Mouse (Mus musculus) heart, embryonic 11.5 days (tissue): ENCODE data around the gene Tmem232. TPM values are rescaled to one million over a fixed set of nuclear protein-coding genes. Genes with fewer than 3 reads are reported as not detected.

Source experiments
- ATAC-seq: fragments of 200-750 bp; cut with Nextera tagmentation; replicated peaks from 2 replicates; pipeline ENCODE4 v1.8.0; 2017; ENCODE audit warnings: moderate library complexity; ENCODE audit not compliant: insufficient number of reproducible peaks, low FRiP score, low TSS enrichment
- H3K27ac ChIP-seq: fragments of 300-500 bp; sonication (generic); 2 replicates; pipeline ENCODE4 v1.5.1; 2014; ENCODE audit warnings: mild to moderate bottlenecking, low read depth, low read length
- H3K27me3 ChIP-seq: fragments of 300-500 bp; sonication (generic); 2 replicates; pipeline ENCODE4 v1.6.1; 2014; ENCODE audit warnings: mild to moderate bottlenecking, low read length, mixed read lengths; ENCODE audit not compliant: control insufficient read depth, insufficient read depth
- H3K36me3 ChIP-seq: fragments of 300-500 bp; sonication (generic); 2 replicates; pipeline ENCODE4 v1.6.1; 2014; ENCODE audit warnings: mild to moderate bottlenecking, low read length, moderate library complexity, mixed read lengths; ENCODE audit not compliant: control insufficient read depth, insufficient read depth
- H3K4me1 ChIP-seq: fragments of 300-500 bp; sonication (generic); 2 replicates; pipeline ENCODE4 v1.6.1; 2014; ENCODE audit warnings: low read length; ENCODE audit not compliant: control insufficient read depth, insufficient read depth
- H3K4me2 ChIP-seq: fragments of 300-500 bp; sonication (generic); 2 replicates; pipeline ENCODE4 v1.6.1; 2014; ENCODE audit warnings: mild to moderate bottlenecking, moderate library complexity
- H3K4me3 ChIP-seq: fragments of 300-500 bp; sonication (generic); 2 replicates; pipeline ENCODE4 v1.5.1; 2014; ENCODE audit warnings: low read depth, low read length
- H3K9ac ChIP-seq: fragments of 300-500 bp; sonication (generic); 2 replicates; pipeline ENCODE4 v1.6.1; 2014; ENCODE audit warnings: mild to moderate bottlenecking, low read depth, low read length, moderate library complexity
- H3K9me3 ChIP-seq: fragments of 300-500 bp; sonication (generic); replicated peaks from 2 replicates; pipeline ENCODE4 v1.6.1; 2016; ENCODE audit warnings: low read length; ENCODE audit not compliant: control insufficient read depth
- WGBS: fragments of 180-500 bp; shearing (Covaris S2); extraction: QIAGEN DNeasy Blood & Tissue Kit; methylation state at CpG from one replicate; pipeline ENCODE4 v1.1.7; 2014; ENCODE audit not compliant: insufficient replicate concordance; 5-methylcytosine and 5-hydroxymethylcytosine counted together
- polyA plus RNA-seq: library from polyadenylated mRNA; unstranded; fragments of >200 nt; fragmentation: Nextera tagmentation; extraction: Ambion mirVana; gene quantifications from 2 replicates; pipeline ENCODE4 v1.2.1, GENCODE M21; 2014

Tmem232 gene
- polyA plus RNA-seq, 1 experiment from 2014 or later = 0.23 TPM

- 69% methylated on average over 5 of the region's 5 CpGs for WGBS
- no peak for ATAC-seq
These were observed 23.6 kb upstream of the Tmem232 start for GRCm38 (mm10) chr17:65564189-65564588.

GRCm38 (mm10) chr17:65563345-65563744 is 22.8 kb upstream of the Tmem232 start:
- Histone ChIP-seq H3K9me3 (no peaks in the 10 kb centered on the region), H3K9ac (no peak overlapping the region), H3K4me1 (no peaks in the 10 kb centered on the region), H3K4me3 (no peak overlapping the region), H3K4me2 (no peak overlapping the region), H3K36me3 (no peaks in the 10 kb centered on the region), H3K27ac (no peak overlapping the region), H3K27me3 (no peaks in the 10 kb centered on the region)
- WGBS = 44% methylated on average over 6 of the region's 6 CpGs
- no peak for ATAC-seq

More at GRCm38 (mm10) chr17:65564189-65564588, 23.6 kb upstream of the Tmem232 start:
- H3K27me3 ChIP-seq = no peaks in the 10 kb centered on the region
- no peaks in the 10 kb centered on the region for H3K4me1 ChIP-seq
- H3K9me3 ChIP-seq = no peaks in the 10 kb centered on the region
- no peak overlapping the region for H3K9ac ChIP-seq
- H3K4me3 ChIP-seq = no peak overlapping the region
- no peak overlapping the region for H3K4me2 ChIP-seq
- no peaks in the 10 kb centered on the region for H3K36me3 ChIP-seq
- no peak overlapping the region for H3K27ac ChIP-seq

GRCm38 (mm10) chr17:65562761-65563160 is 22.2 kb upstream of the Tmem232 start:
- H3K4me3 ChIP-seq = no peak overlapping the region
- H3K27ac ChIP-seq = no peak overlapping the region
- H3K36me3 ChIP-seq = no peaks in the 10 kb centered on the region
- no peaks in the 10 kb centered on the region for H3K27me3 ChIP-seq
- H3K9ac ChIP-seq = no peak overlapping the region
- H3K9me3 ChIP-seq = no peaks in the 10 kb centered on the region
- ATAC-seq = no peak
- 5% methylated on average over 5 of the region's 5 CpGs for WGBS
- H3K4me1 ChIP-seq = no peaks in the 10 kb centered on the region
- no peak overlapping the region for H3K4me2 ChIP-seq

- H3K9me3 ChIP-seq = no peaks in the 10 kb centered on the region
- no peak overlapping the region for H3K4me2 ChIP-seq
- H3K4me1 ChIP-seq = no peaks in the 10 kb centered on the region
- H3K9ac ChIP-seq = no peak overlapping the region
- no peaks in the 10 kb centered on the region for H3K36me3 ChIP-seq
- 79% methylated on average over 6 of the region's 6 CpGs for WGBS
- no peak for ATAC-seq
- no peaks in the 10 kb centered on the region for H3K27me3 ChIP-seq
- no peak overlapping the region for H3K27ac ChIP-seq
- no peak overlapping the region for H3K4me3 ChIP-seq
These were observed 20.9 kb upstream of the Tmem232 start for GRCm38 (mm10) chr17:65561361-65562015.

- ATAC-seq = no peak
- Histone ChIP-seq H3K36me3 (no peaks in the 10 kb centered on the region), H3K4me3 (no peak overlapping the region), H3K9me3 (no peaks in the 10 kb centered on the region), H3K27me3 (no peaks in the 10 kb centered on the region), H3K27ac (no peak overlapping the region), H3K4me2 (no peak overlapping the region), H3K9ac (no peak overlapping the region), H3K4me1 (no peaks in the 10 kb centered on the region)
- 37% methylated on average over 5 of the region's 5 CpGs for WGBS
These were observed 18.7 kb upstream of the Tmem232 start for GRCm38 (mm10) chr17:65559273-65559672.

DNA sequence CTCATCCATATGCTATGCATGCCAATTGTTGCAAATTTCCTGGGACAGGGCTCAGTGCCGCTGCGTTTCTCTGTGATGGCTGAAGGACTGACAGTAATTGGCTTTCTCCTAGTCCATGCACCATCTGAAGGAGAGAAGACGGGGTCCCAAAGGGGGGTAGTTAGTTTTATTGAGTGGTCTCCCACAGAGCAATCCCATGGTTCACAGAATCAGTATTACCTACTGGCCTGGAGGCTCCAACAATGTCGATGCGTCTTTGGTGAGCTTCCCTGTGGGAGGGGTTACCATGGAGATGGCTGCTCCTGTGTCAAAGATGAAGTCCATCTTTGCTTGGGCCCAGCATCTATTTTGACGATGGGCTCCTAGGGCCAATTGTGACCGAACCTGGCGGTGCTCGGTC is 18.2 kb upstream of the Tmem232 start:
- 46% methylated on average over 9 of the region's 9 CpGs for WGBS
- Histone ChIP-seq H3K9me3 (no peaks in the 10 kb centered on the region), H3K36me3 (no peaks in the 10 kb centered on the region), H3K4me2 (peak overlapping the region; percentile 32; the same call in 1 of the 2 replicates), H3K27me3 (no peaks in the 10 kb centered on the region), H3K9ac (no peak overlapping the region), H3K4me1 (no peaks in the 10 kb centered on the region), H3K4me3 (no peak overlapping the region), H3K27ac (no peak overlapping the region)
- ATAC-seq = no peak

GRCm38 (mm10) chr17:65558217-65558616 is 17.6 kb upstream of the Tmem232 start:
- 0 out of 2 replicates have a peak, but pooled peaks have one; percentile 27 for ATAC-seq
- WGBS = 36% methylated on average over 9 of the region's 9 CpGs
- Histone ChIP-seq H3K9me3 (no peaks in the 10 kb centered on the region), H3K4me1 (no peaks in the 10 kb centered on the region), H3K27me3 (no peaks in the 10 kb centered on the region), H3K27ac (no peak overlapping the region), H3K36me3 (no peaks in the 10 kb centered on the region), H3K9ac (no peak overlapping the region), H3K4me3 (no peak overlapping the region), H3K4me2 (peak overlapping the region; percentile 32; the same call in 1 of the 2 replicates)

GRCm38 (mm10) chr17:65557212-65557611 is 16.6 kb upstream of the Tmem232 start:
- Histone ChIP-seq H3K9me3 (no peaks in the 10 kb centered on the region), H3K4me1 (no peaks in the 10 kb centered on the region), H3K36me3 (no peaks in the 10 kb centered on the region), H3K27ac (no peak overlapping the region), H3K4me3 (no peak overlapping the region), H3K27me3 (no peaks in the 10 kb centered on the region), H3K9ac (no peak overlapping the region), H3K4me2 (0 out of 2 replicates have a peak overlapping the region, but pooled peaks have one; percentile 6)
- 43% methylated on average over 6 of the region's 6 CpGs for WGBS
- ATAC-seq = no peak; the same call in 1 of the 2 replicates

- ATAC-seq = no peak
- H3K9ac ChIP-seq = no peak overlapping the region
- H3K4me2 ChIP-seq = 0 out of 2 replicates have a peak overlapping the region, but pooled peaks have one; percentile 6
- no peaks in the 10 kb centered on the region for H3K4me1 ChIP-seq
- no peak overlapping the region for H3K4me3 ChIP-seq
- H3K27ac ChIP-seq = no peak overlapping the region
- no peaks in the 10 kb centered on the region for H3K9me3 ChIP-seq
- H3K36me3 ChIP-seq = no peaks in the 10 kb centered on the region
- WGBS = 53% methylated on average over 10 of the region's 10 CpGs
- H3K27me3 ChIP-seq = no peaks in the 10 kb centered on the region
These were observed 16.2 kb upstream of the Tmem232 start for GRCm38 (mm10) chr17:65556798-65557197.
